Mouse (Mus musculus) MEL (cell line): Measurements from ENCODE around the gene Ankrd24. TPM values are rescaled to one million over a fixed set of nuclear protein-coding genes. Genes with fewer than 3 reads are reported as not detected.

Experiments used
- DNase-seq: peaks from one replicate; pipeline ENCODE4 v3.0.0; 2011; ENCODE audit warnings: low read depth, low spot score
- H3K27ac ChIP-seq: 2 replicates; pipeline ENCODE4 v1.5.1; 2012; ENCODE audit warnings: low read depth, mild to moderate bottlenecking, control low read depth, low read length, moderate library complexity; ENCODE audit not compliant: control insufficient read depth
- H3K27me3 ChIP-seq, 2 experiments: fragments of 150-350 bp in 1 of 2; sonication (generic) in 1 of 2; 2 replicates each; pipeline ENCODE4 v1.6.1; 2012; ENCODE audit warnings: low read length in 2 of 2, mild to moderate bottlenecking in 2 of 2, improper control_type of control experiment in 1 of 2, moderate library complexity in 1 of 2; ENCODE audit not compliant: insufficient read depth in 2 of 2, control insufficient read depth in 1 of 2
- H3K36me3 ChIP-seq, 2 experiments: 2 replicates each; pipeline ENCODE4 v1.6.1; 2012 to 2014; ENCODE audit warnings: low read length in 2 of 2, improper control_type of control experiment in 1 of 2, inconsistent platforms in 1 of 2, mild to moderate bottlenecking in 1 of 2; ENCODE audit not compliant: insufficient read depth in 2 of 2, control insufficient read depth in 1 of 2
- H3K4me1 ChIP-seq, 2 experiments: fragments of 150-350 bp in 1 of 2; sonication (generic) in 1 of 2; 2 replicates each; pipeline ENCODE4 v1.6.1; 2012; ENCODE audit warnings: low read length in 2 of 2, improper control_type of control experiment in 1 of 2, mild to moderate bottlenecking in 1 of 2; ENCODE audit not compliant: insufficient read depth in 2 of 2, control insufficient read depth in 1 of 2
- H3K4me3 ChIP-seq, 2 experiments: fragments of 150-350 bp in 1 of 2; sonication (generic) in 1 of 2; 2 replicates each; pipeline ENCODE4 v1.5.1; 2012; ENCODE audit warnings: low read depth in 2 of 2, low read length in 2 of 2, mild to moderate bottlenecking in 2 of 2, moderate library complexity in 2 of 2, control low read depth in 1 of 2, improper control_type of control experiment in 1 of 2; ENCODE audit not compliant: control insufficient read depth in 1 of 2, insufficient read depth in 1 of 2
- H3K79me2 ChIP-seq: 2 replicates; pipeline ENCODE4 v1.6.1; 2012; ENCODE audit warnings: mild to moderate bottlenecking, low read length, moderate library complexity; ENCODE audit not compliant: control insufficient read depth, poor library complexity, insufficient read depth
- H3K9ac ChIP-seq: 2 replicates; pipeline ENCODE4 v1.6.1; 2012; ENCODE audit warnings: low read depth, mild to moderate bottlenecking, control low read depth, low read length, moderate library complexity; ENCODE audit not compliant: control insufficient read depth, poor library complexity, severe bottlenecking
- H3K9me3 ChIP-seq: fragments of 150-350 bp; sonication (generic); replicated peaks from 2 replicates; pipeline ENCODE4 v1.6.1; 2012; ENCODE audit warnings: mild to moderate bottlenecking, low read length, improper control_type of control experiment, moderate library complexity; ENCODE audit not compliant: insufficient read depth
- BHLHE40 ChIP-seq: IDR thresholded peaks from 2 replicates; pipeline ENCODE4 v1.6.1; 2012; ENCODE audit warnings: low read depth, mild to moderate bottlenecking, inconsistent platforms, low read length, improper control_type of control experiment, borderline replicate concordance
- CTCF ChIP-seq, 3 experiments: IDR thresholded peaks in 2 of 3; conservative IDR thresholded peaks in 1 of 3; 2 replicates each; pipeline ENCODE4 v1.5.1; 2011 to 2012; ENCODE audit warnings: low read length in 3 of 3, low read depth in 2 of 3, mild to moderate bottlenecking in 2 of 3, improper control_type of control experiment in 1 of 3, inconsistent platforms in 1 of 3, mixed read lengths in 1 of 3, moderate library complexity in 1 of 3; ENCODE audit not compliant: control insufficient read depth in 1 of 3, insufficient read depth in 1 of 3, poor library complexity in 1 of 3, severe bottlenecking in 1 of 3
- ELF1 ChIP-seq: IDR thresholded peaks from 2 replicates; pipeline ENCODE4 v1.6.1; 2014; ENCODE audit warnings: low read depth, mild to moderate bottlenecking, inconsistent platforms, low read length, improper control_type of control experiment, moderate library complexity
- EP300 ChIP-seq, 2 experiments: IDR thresholded peaks; 2 replicates each; pipeline ENCODE4 v1.6.1; 2011; ENCODE audit warnings: improper control_type of control experiment in 2 of 2, low read length in 2 of 2, low read depth in 1 of 2, mild to moderate bottlenecking in 1 of 2
- ETS1 ChIP-seq: IDR thresholded peaks from 2 replicates; pipeline ENCODE4 v1.6.1; 2012; ENCODE audit warnings: low read depth, mild to moderate bottlenecking, inconsistent platforms, low read length, improper control_type of control experiment, moderate library complexity
- JUND ChIP-seq: IDR thresholded peaks from 2 replicates; pipeline ENCODE4 v1.6.1; 2011; ENCODE audit warnings: low read depth, mild to moderate bottlenecking, improper control_type of control experiment, low read length
- MAX ChIP-seq: IDR thresholded peaks from 2 replicates; pipeline ENCODE4 v1.6.1; 2011; ENCODE audit warnings: low read length, improper control_type of control experiment
- MAZ ChIP-seq: IDR thresholded peaks from 2 replicates; pipeline ENCODE4 v1.6.1; 2012; ENCODE audit warnings: low read depth, mild to moderate bottlenecking, inconsistent platforms, low read length, improper control_type of control experiment
- MXI1 ChIP-seq: IDR thresholded peaks from 2 replicates; pipeline ENCODE4 v1.6.1; 2011; ENCODE audit warnings: mild to moderate bottlenecking, low read depth, low read length, improper control_type of control experiment
- MYB ChIP-seq: IDR thresholded peaks from 2 replicates; pipeline ENCODE4 v1.6.1; 2011; ENCODE audit warnings: mild to moderate bottlenecking, low read depth, low read length, improper control_type of control experiment
- MYC ChIP-seq: IDR thresholded peaks from 2 replicates; pipeline ENCODE4 v1.6.1; 2011; ENCODE audit warnings: low read depth, mild to moderate bottlenecking, low read length, improper control_type of control experiment, moderate library complexity
- NELFE ChIP-seq: IDR thresholded peaks from 2 replicates; pipeline ENCODE4 v1.6.1; 2011; ENCODE audit warnings: low read depth, low read length, improper control_type of control experiment
- NRF1 ChIP-seq: IDR thresholded peaks from 2 replicates; pipeline ENCODE4 v1.6.1; 2014; ENCODE audit warnings: low read depth, mild to moderate bottlenecking, inconsistent platforms, low read length, improper control_type of control experiment, moderate library complexity; ENCODE audit not compliant: poor library complexity, insufficient read depth, severe bottlenecking
- POLR2A ChIP-seq, 2 experiments: IDR thresholded peaks; 2 replicates each; pipeline ENCODE4 v1.6.1; 2011 to 2012; ENCODE audit warnings: low read length in 2 of 2, mild to moderate bottlenecking in 2 of 2, control low read depth in 1 of 2, improper control_type of control experiment in 1 of 2, low read depth in 1 of 2, moderate library complexity in 1 of 2; ENCODE audit not compliant: control insufficient read depth in 1 of 2, insufficient read depth in 1 of 2, poor library complexity in 1 of 2
- POLR2AphosphoS2 ChIP-seq: IDR thresholded peaks from 2 replicates; pipeline ENCODE4 v1.6.1; 2011; ENCODE audit warnings: low read length, improper control_type of control experiment
- POLR2AphosphoS5 ChIP-seq: IDR thresholded peaks from 2 replicates; pipeline ENCODE4 v1.6.1; 2012; ENCODE audit warnings: low read depth, borderline replicate concordance, mild to moderate bottlenecking, inconsistent platforms, low read length, moderate library complexity, mixed read lengths
- RAD21 ChIP-seq: IDR thresholded peaks from 2 replicates; pipeline ENCODE4 v1.6.1; 2011; ENCODE audit warnings: mild to moderate bottlenecking, low read depth, low read length, improper control_type of control experiment
- TCF12 ChIP-seq: IDR thresholded peaks from 2 replicates; pipeline ENCODE4 v1.6.1; 2014; ENCODE audit warnings: low read depth, mild to moderate bottlenecking, inconsistent platforms, low read length, improper control_type of control experiment, moderate library complexity
- USF1 ChIP-seq: IDR thresholded peaks from 2 replicates; pipeline ENCODE4 v1.6.1; 2014; ENCODE audit warnings: low read depth, mild to moderate bottlenecking, inconsistent platforms, low read length, improper control_type of control experiment, moderate library complexity
- USF2 ChIP-seq, 2 experiments: IDR thresholded peaks; 2 replicates each; pipeline ENCODE4 v1.6.1; 2011 to 2012; ENCODE audit warnings: improper control_type of control experiment in 2 of 2, low read length in 2 of 2, borderline replicate concordance in 1 of 2, inconsistent platforms in 1 of 2, low read depth in 1 of 2, mild to moderate bottlenecking in 1 of 2; ENCODE audit not compliant: insufficient read depth in 1 of 2
- ZC3H11A ChIP-seq: IDR thresholded peaks from 2 replicates; pipeline ENCODE4 v1.6.1; 2012; ENCODE audit warnings: low read depth, mild to moderate bottlenecking, inconsistent platforms, low read length, improper control_type of control experiment
- ZNF384 ChIP-seq: IDR thresholded peaks from 2 replicates; pipeline ENCODE4 v1.6.1; 2012; ENCODE audit warnings: low read depth, mild to moderate bottlenecking, inconsistent platforms, low read length, improper control_type of control experiment
- polyA plus RNA-seq, 2 experiments: library from polyadenylated mRNA; stranded (reverse) in 1 of 2; unstranded in 1 of 2; fragments of >175 nt in 1 of 2; fragments of >200 nt in 1 of 2; gene quantifications; 2 replicates each; pipeline versions ENCODE4 v1.2.1 to v1.2.4; 2012; ENCODE audit warnings: low replicate concordance in 2 of 2, low read depth in 1 of 2; ENCODE audit not compliant: insufficient read length in 2 of 2, insufficient read depth in 1 of 2, missing spikeins in 1 of 2
- total RNA-seq: library from RNA; depleted of rRNA; stranded (reverse); fragments of 300-350 nt; gene quantifications from 2 replicates; pipeline ENCODE4 v1.2.3, GENCODE M21; 2012

Ankrd24 gene
- total and polyA plus RNA-seq, 3 experiments = 4.5 to 14.6 TPM; not detected in 1

- TF ChIP-seq POLR2AphosphoS5 = no peak
- Histone ChIP-seq H3K9me3 (no peaks in the 10 kb centered on the region), H3K27me3 (no peaks in the 10 kb centered on the region), H3K9ac (no peak overlapping the region), H3K4me3 (no peak overlapping the region), H3K36me3 (peaks cover 0 to 13% of the 10 kb centered on the region in 2 experiments; a peak in 2 of 4 replicates), H3K27ac (no peak overlapping the region), H3K4me1 (peaks cover 10 to 21% of the 10 kb centered on the region in 2 experiments), H3K79me2 (no peaks in the 10 kb centered on the region; the same call in 1 of the 2 replicates)
- no peak for DNase-seq
Measured at GRCm38 (mm10) chr10:81599630-81600029, 28.7 kb upstream of the Ankrd24 start.

- TF ChIP-seq TCF12 (no peak), USF1 (no peak), NRF1 (no peak), ZNF384 (no peak), MAZ (no peak), MYB (no peak), POLR2A (IDR thresholded peaks at IDR 0.05; ENCODE audit: control insufficient read depth in 1 of 2, insufficient read depth in 1 of 2, low read depth in 1 of 2, low read length in 2 of 2, poor library complexity in 1 of 2) (no peak), USF2 (IDR thresholded peaks at IDR 0.05; ENCODE audit: borderline replicate concordance in 1 of 2, insufficient read depth in 1 of 2, low read depth in 1 of 2, low read length in 2 of 2) (no peak), ETS1 (no peak)
- peaks cover 10 to 21% of the 10 kb centered on the region in 2 experiments for H3K4me1 ChIP-seq
Measured at GRCm38 (mm10) chr10:81600096-81600495, 28.2 kb upstream of the Ankrd24 start.

GRCm38 (mm10) chr10:81600738-81601203 lies 27.6 kb upstream of the Ankrd24 start, which contains the start of gene Tle6:
TSS of gene Tle6 (minus strand) at chr10:81601073.
- Histone ChIP-seq H3K27ac (peak within 1 kb of the TSS; percentile 58), H3K9me3 (no peaks in the 10 kb centered on the region), H3K4me1 (peaks cover 10 to 21% of the 10 kb centered on the region in 2 experiments), H3K4me3 (peak within 1 kb of the TSS; percentile 74 to 87), H3K27me3 (no peaks in the 10 kb centered on the region), H3K79me2 (no peaks in the 10 kb centered on the region; the same call in 1 of the 2 replicates), H3K9ac (peak within 1 kb of the TSS; percentile 71), H3K36me3 (peaks cover 0 to 13% of the 10 kb centered on the region in 2 experiments; a peak in 2 of 4 replicates)
- DNase-seq = peak; percentile 98
- TF ChIP-seq MXI1 (peak; percentile 95), BHLHE40 (peak; percentile 100), MAX (peak; percentile 97), EP300 (IDR thresholded peaks at IDR 0.05; ENCODE audit: low read depth in 1 of 2, low read length in 2 of 2) (peak in 1 of 2 experiments; percentile 49; a peak in 2 of 4 replicates), POLR2AphosphoS2 (no peak; the same call in 1 of the 2 replicates), RAD21 (no peak), USF1 (peak; percentile 94), NRF1 (peak; percentile 26; the same call in 1 of the 2 replicates), TCF12 (peak; percentile 38; the same call in 1 of the 2 replicates), USF2 (IDR thresholded peaks at IDR 0.05; ENCODE audit: borderline replicate concordance in 1 of 2, insufficient read depth in 1 of 2, low read depth in 1 of 2, low read length in 2 of 2) (peak in 1 of 2 experiments; percentile 60; a peak in 1 of 4 replicates), CTCF (IDR thresholded peaks at IDR 0.05 in 2 of 3, conservative IDR thresholded peaks at IDR 0.05 in 1 of 3; ENCODE audit: control insufficient read depth in 1 of 3, insufficient read depth in 1 of 3, low read depth in 2 of 3, low read length in 3 of 3, poor library complexity in 1 of 3, severe bottlenecking in 1 of 3) (peak in 1 of 3 experiments; percentile 49; a peak in 2 of 6 replicates), ETS1 (peak; percentile 22; the same call in 1 of the 2 replicates), MAZ (peak; percentile 57; the same call in 1 of the 2 replicates), ELF1 (peak; percentile 64; the same call in 1 of the 2 replicates), ZNF384 (no peak), MYC (peak; percentile 65; the same call in 1 of the 2 replicates), JUND (no peak), ZC3H11A (no peak), NELFE (peak; percentile 7; the same call in 1 of the 2 replicates)

More at GRCm38 (mm10) chr10:81600096-81600495, 28.2 kb upstream of the Ankrd24 start:
- H3K4me3 ChIP-seq = peak overlapping the region; percentile 72 to 74
- H3K9me3 ChIP-seq = no peaks in the 10 kb centered on the region
- H3K27me3 ChIP-seq = no peaks in the 10 kb centered on the region
- H3K9ac ChIP-seq = peak overlapping the region; percentile 71
- H3K27ac ChIP-seq = peak overlapping the region; percentile 47
- no peaks in the 10 kb centered on the region; the same call in 1 of the 2 replicates for H3K79me2 ChIP-seq
- DNase-seq = peak; percentile 52
- H3K36me3 ChIP-seq = peaks cover 0 to 13% of the 10 kb centered on the region in 2 experiments; a peak in 2 of 4 replicates
